Mouse (Mus musculus) left cerebral cortex, adult 11 months (tissue): ENCODE data around the gene Srp9.

Experiments used
- DNase-seq: peaks from one replicate; pipeline ENCODE4 v3.0.0; 2022; ENCODE audit warnings: low spot score

Gene Srp9

GRCm38 (mm10) chr1:182105023-182105422 is 19.5 kb upstream of the Srp9 start:
- no peak for DNase-seq

- no peak for DNase-seq
Measured at GRCm38 (mm10) chr1:182107251-182107650, 17.3 kb upstream of the Srp9 start.

- no peak for DNase-seq
Measured at GRCm38 (mm10) chr1:182108397-182109099, 16.0 kb upstream of the Srp9 start.

- no peak for DNase-seq
Measured at GRCm38 (mm10) chr1:182110185-182110584, 14.4 kb upstream of the Srp9 start.

GRCm38 (mm10) chr1:182110708-182111385 is 13.7 kb upstream of the Srp9 start:
- no peak for DNase-seq

GRCm38 (mm10) chr1:182111386-182112317 is 12.9 kb upstream of the Srp9 start:
- DNase-seq: no peak

- DNase-seq: no peak
Measured at GRCm38 (mm10) chr1:182112385-182112784, 12.2 kb upstream of the Srp9 start.

GRCm38 (mm10) chr1:182113131-182113530 is 11.4 kb upstream of the Srp9 start:
- DNase-seq: no peak

GRCm38 (mm10) chr1:182113587-182114500 is 10.7 kb upstream of the Srp9 start:
- DNase-seq: no peak

- DNase-seq: no peak
Measured at GRCm38 (mm10) chr1:182115197-182115596, 9.3 kb upstream of the Srp9 start.

GRCm38 (mm10) chr1:182115651-182116408 is 8.7 kb upstream of the Srp9 start:
- DNase-seq: no peak

- DNase-seq: no peak
Measured at GRCm38 (mm10) chr1:182122413-182122812, 2.1 kb upstream of the Srp9 start.

GRCm38 (mm10) chr1:182124924-182125368 is 409 bp downstream of the Srp9 start:
- peak; percentile 62 for DNase-seq

GRCm38 (mm10) chr1:182130830-182131229 is 6.3 kb downstream of the Srp9 start:
- DNase-seq: no peak

- no peak for DNase-seq
Measured at GRCm38 (mm10) chr1:182137204-182138125, 12.9 kb downstream of the Srp9 start.

- no peak for DNase-seq
Measured at GRCm38 (mm10) chr1:182138172-182138571, 13.6 kb downstream of the Srp9 start.

GRCm38 (mm10) chr1:182139937-182140336 is 15.4 kb downstream of the Srp9 start:
- no peak for DNase-seq

- peak; percentile 59 for DNase-seq
Measured at GRCm38 (mm10) chr1:182140370-182140769, 15.8 kb downstream of the Srp9 start.

- no peak for DNase-seq
Measured at GRCm38 (mm10) chr1:182142725-182143124, 18.2 kb downstream of the Srp9 start.

GRCm38 (mm10) chr1:182143288-182143687 is 18.8 kb downstream of the Srp9 start:
- DNase-seq: no peak
